Mouse (Mus musculus): ENCODE data around the gene Fubp1.

GRCm38 (mm10) chr3:152224918-152225317 lies 14.7 kb downstream of the Fubp1 start:
- TF ChIP-seq CTCF (IDR thresholded peaks at IDR 0.05; ENCODE audit: low read depth, low read length) = no peak
- no peak for TF ChIP-seq POLR2A (IDR thresholded peaks at IDR 0.05; ENCODE audit: borderline replicate concordance, low read depth, low read length)
